Mouse (Mus musculus) liver, embryonic 14.5 days (tissue): ENCODE results near the gene Atp1a4.

ENCODE experiments used
- CTCF ChIP-seq: IDR thresholded peaks from 2 replicates; pipeline ENCODE4 v1.5.1; 2016; ENCODE audit warnings: antibody characterized with exemption, low read depth, control low read depth
- EP300 ChIP-seq: IDR thresholded peaks from 2 replicates; pipeline ENCODE4 v1.6.1; 2016; ENCODE audit warnings: antibody characterized with exemption, low read depth

- TF ChIP-seq CTCF (no peak), EP300 (no peak)
Measured at GRCm38 (mm10) chr1:172302311-172302710, 44.1 kb upstream of the Atp1a4 start.
